Mouse (Mus musculus): ENCODE measurements around the gene Polr2j.

DNA sequence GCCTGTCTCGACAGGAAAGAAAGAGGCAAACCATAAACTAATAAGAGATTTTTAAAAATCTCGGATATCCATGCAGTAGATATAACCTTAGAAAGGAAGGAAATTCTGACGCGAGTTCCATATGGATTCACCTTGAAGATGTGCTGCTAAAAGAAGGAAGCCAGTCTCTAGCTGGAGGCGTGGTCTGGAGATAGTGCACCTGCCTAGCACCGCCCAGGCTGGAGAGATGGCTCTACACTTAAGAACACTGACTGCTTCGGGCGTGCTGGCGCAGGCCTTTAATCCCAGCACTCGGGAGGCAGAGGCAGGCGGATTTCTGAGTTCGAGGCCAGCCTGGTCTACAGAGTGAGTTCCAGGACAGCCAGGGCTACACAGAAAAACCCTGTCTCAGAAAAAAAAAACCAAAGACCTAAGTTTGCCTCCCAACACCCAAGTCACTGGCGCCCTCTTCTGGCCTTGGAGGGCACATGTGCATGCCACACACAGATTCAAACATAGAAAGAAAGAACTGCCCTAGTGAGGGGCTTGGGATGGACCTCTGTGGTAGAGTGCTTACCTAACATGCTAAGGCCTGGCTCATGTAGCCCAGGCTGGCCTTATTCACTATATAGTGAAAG, 21.3 kb downstream of the Polr2j start:
- peak; percentile 83 for TF ChIP-seq CTCF (IDR thresholded peaks at IDR 0.05; ENCODE audit: low read depth)
- no peak for TF ChIP-seq EP300 (IDR thresholded peaks at IDR 0.05; ENCODE audit: low read depth)

All from liver, postnatal 0 days (tissue).